Mouse (Mus musculus): Measurements from ENCODE around the gene Tmem150c.

Tmem150c gene

GRCm38 (mm10) chr5:100040281-100040784 is 119.3 kb downstream of the Tmem150c start:
- in situ Hi-C loops (cut with MboI; ENCODE audit: low pct_unique_long_range_greater_than_20kb in 1 of 2, low sequenced_read_pairs in 2 of 2, unreplicated experiment in 1 of 2): no loop called here

GRCm38 (mm10) chr5:100039602-100040142 is 119.9 kb downstream of the Tmem150c start, which contains the start of the genes Hnrnpdl and Enoph1:
Gene Hnrnpdl, minus strand, starts transcription at chr5:100039664.
Gene Enoph1, plus strand, starts transcription at chr5:100039985.
- in situ Hi-C loops (cut with MboI; ENCODE audit: low pct_unique_long_range_greater_than_20kb in 1 of 2, low sequenced_read_pairs in 2 of 2, unreplicated experiment in 1 of 2): no loop called here

GRCm38 (mm10) chr5:100038714-100039601 is 120.7 kb downstream of the Tmem150c start:
- in situ Hi-C loops (cut with MboI; ENCODE audit: low pct_unique_long_range_greater_than_20kb in 1 of 2, low sequenced_read_pairs in 2 of 2, unreplicated experiment in 1 of 2): no loop called here

GRCm38 (mm10) chr5:100037965-100038713 is 121.5 kb downstream of the Tmem150c start:
- in situ Hi-C loops (cut with MboI; ENCODE audit: low pct_unique_long_range_greater_than_20kb in 1 of 2, low sequenced_read_pairs in 2 of 2, unreplicated experiment in 1 of 2): no loop called here

- in situ Hi-C loops (cut with MboI; ENCODE audit: low pct_unique_long_range_greater_than_20kb in 1 of 2, low sequenced_read_pairs in 2 of 2, unreplicated experiment in 1 of 2): no loop called here
Observed at GRCm38 (mm10) chr5:100036681-100037080, 122.9 kb downstream of the Tmem150c start.

- in situ Hi-C loops (cut with MboI; ENCODE audit: low pct_unique_long_range_greater_than_20kb in 1 of 2, low sequenced_read_pairs in 2 of 2, unreplicated experiment in 1 of 2): no loop called here
Observed at GRCm38 (mm10) chr5:100035950-100036349, 123.7 kb downstream of the Tmem150c start.

GRCm38 (mm10) chr5:100032646-100033045 is 127.0 kb downstream of the Tmem150c start:
- in situ Hi-C loops (cut with MboI; ENCODE audit: low pct_unique_long_range_greater_than_20kb in 1 of 2, low sequenced_read_pairs in 2 of 2, unreplicated experiment in 1 of 2): no loop called here

GRCm38 (mm10) chr5:100032107-100032506 is 127.5 kb downstream of the Tmem150c start:
- in situ Hi-C loops (cut with MboI; ENCODE audit: low pct_unique_long_range_greater_than_20kb in 1 of 2, low sequenced_read_pairs in 2 of 2, unreplicated experiment in 1 of 2): no loop called here

- in situ Hi-C loops (cut with MboI; ENCODE audit: low pct_unique_long_range_greater_than_20kb in 1 of 2, low sequenced_read_pairs in 2 of 2, unreplicated experiment in 1 of 2): no loop called here
Observed at GRCm38 (mm10) chr5:100030069-100030468, 129.5 kb downstream of the Tmem150c start.

Data from mouse embryonic stem cell (cell line).